Mouse (Mus musculus) heart, adult 8-10 months (tissue): Measurements from ENCODE around the gene Daam1. TPM values are rescaled to one million over a fixed set of nuclear protein-coding genes. Genes with fewer than 3 reads are reported as not detected.

Source experiments
- DNase-seq: peaks from one replicate; pipeline ENCODE4 v3.0.0; 2022; ENCODE audit warnings: low spot score
- total RNA-seq, 4 experiments: library from RNA; stranded (reverse); gene quantifications; 2 replicates each; pipeline ENCODE4 v1.2.4; 2022

Gene Daam1
- total RNA-seq, 4 experiments from 2014 or later = 63.9 to 82.9 (median 76.6) TPM

DNA sequence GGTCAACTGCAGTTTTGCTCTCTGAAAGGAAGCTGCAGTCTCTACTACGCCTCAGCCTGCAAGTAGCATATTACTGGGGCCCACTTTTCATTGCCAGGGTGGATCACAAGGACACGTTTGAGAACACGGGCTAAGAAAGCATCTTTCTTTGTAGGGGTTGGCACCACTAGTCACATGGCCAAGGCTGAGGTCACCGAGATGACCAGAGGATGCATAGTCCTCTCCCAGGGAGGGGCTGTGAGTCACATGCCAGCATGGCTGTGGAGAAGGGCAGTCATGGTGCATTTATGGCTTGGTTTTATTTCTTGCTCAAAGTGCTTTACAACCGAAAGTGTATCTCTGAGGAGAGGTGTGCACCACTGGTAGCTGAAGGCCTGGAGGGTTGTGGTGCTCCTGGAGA, 67.4 kb downstream of the Daam1 start:
- DNase-seq = no peak

DNA sequence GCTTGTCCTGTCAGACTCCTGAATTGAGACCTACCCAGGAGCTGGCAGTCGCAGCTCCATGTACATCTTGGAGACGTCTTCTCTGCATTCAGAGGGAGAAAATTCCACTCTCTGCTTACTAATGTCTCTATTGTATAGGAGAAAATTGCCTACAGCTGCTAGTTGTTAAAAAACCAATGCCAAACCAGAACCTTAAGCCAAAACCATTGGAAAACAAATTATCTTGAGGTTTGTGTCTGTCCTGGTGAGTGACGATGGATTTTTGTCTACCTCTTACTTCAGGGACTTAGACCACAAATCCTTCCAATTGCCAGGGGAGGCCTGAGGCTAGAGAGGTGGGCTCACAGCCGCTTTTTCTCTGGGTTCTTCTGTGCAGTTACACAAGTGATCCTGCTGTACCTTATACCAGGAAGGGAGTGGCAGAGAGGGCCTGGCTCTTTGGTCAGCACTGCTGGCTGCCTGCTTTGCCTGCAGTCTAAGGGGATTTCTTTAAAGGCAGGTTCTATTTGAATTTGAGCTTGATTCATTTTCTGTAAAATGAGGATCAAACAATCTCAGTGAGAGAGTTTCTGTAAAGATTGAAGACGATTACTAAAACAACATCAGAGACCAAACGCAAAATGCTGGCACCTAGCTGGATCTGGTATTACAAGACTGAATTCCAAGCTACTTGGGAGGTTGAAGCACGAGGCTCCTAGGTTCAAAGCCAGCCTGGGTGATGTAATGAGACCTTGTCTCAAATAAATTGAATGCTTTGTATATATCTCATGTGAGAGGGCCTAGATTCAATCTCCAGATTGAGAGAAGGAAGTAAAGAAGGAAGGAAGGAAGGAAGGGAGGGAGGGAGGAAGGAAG, 68.0 kb downstream of the Daam1 start:
- no peak for DNase-seq

DNA sequence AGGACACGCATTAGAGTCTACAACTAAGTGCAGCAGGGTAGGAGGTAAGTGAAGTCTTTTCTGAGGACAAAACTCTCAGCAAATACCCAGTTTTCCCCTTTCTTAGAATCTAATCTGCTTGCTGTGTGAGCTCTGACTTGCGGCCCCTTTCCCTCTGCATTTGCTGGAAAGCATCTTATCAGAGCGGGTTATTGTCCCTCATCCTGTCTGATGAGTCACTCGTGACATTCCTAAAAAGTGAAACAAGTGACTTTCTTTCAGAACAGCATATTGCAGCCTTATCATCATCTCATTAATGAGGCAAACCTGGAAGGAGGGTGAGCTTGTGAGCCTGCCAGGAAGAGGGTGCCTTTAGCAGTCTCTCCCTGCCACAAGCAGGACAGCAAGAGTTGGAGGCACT, 68.7 kb downstream of the Daam1 start:
- no peak for DNase-seq

GRCm38 (mm10) chr12:71901211-71901610, 70.3 kb downstream of the Daam1 start:
- DNase-seq = no peak

- no peak for DNase-seq
These were observed 71.0 kb downstream of the Daam1 start for GRCm38 (mm10) chr12:71901859-71902258.

- DNase-seq = no peak
These were observed 71.4 kb downstream of the Daam1 start for GRCm38 (mm10) chr12:71902317-71902716.

DNA sequence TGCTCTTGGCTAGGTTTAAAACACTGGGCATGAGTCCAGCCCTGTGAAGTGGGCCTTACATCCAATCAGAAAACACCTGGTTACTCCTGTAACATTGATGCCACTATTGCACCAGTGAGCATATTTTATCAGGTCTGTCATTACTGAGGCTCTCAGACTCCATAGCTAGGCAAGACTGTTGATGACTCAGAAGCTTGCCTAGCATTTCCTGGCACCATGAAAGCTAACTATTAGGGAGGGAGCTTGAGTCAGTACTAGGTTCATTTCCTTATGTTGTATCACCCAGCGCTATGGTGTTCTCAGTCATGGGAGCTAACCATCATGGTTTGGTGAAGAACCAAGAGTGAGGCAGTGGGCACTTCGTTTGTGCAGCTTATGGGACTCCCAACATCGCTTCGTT, 72.3 kb downstream of the Daam1 start:
- no peak for DNase-seq

DNA sequence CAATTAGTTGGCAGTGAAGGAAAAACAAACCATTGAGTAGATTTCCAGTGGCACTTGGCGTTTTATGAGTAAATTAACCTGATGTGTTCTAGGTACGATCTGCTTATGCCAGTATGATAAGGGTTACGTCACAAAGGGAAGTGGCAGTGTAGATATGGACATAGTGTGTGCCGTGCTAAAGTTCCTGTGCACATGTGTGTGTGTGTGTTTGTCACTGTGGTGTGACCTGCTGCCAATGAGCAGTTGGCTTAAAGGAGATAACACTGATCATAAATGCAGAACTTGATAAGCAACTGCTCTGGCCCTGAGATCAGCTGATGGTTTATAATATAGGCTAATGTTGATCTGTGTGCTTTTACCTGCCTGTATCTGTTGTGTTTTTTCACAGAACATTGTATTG, 73.4 kb downstream of the Daam1 start:
- DNase-seq = no peak

- DNase-seq = no peak
These were observed 74.0 kb downstream of the Daam1 start for GRCm38 (mm10) chr12:71904926-71905325.

DNA sequence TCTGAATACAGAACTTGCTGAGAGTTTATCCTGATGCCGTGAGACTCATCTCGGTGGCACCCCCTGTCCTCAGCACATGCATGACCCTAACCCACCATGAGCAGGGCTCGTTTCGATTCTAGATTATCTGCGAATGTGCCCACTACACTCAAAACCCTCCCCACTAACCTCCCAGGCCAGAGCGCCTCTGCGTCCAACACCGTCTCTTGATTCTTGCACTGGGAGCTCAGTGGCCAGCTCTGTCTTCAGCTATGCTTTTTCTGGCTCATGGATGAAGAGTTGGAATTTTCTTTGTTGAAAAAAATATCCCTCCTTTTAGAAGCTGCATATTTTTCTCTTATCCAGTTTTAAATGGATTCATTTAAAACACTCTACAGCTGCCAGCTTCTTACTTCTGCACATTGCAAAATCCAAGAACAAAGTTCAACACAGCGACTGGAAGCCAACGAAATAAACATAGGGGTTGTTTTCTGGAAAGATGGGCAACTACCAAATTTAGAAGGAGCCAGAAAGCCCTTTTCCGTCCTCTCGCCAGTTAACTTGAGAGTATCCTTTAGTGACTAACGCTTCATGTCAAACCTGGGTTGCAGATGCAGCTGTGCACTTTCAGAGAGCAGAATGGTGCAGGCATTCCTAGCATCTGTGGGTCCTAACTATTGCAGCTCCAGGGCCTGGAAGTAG, 74.9 kb downstream of the Daam1 start:
- peak; percentile 39 for DNase-seq

DNA sequence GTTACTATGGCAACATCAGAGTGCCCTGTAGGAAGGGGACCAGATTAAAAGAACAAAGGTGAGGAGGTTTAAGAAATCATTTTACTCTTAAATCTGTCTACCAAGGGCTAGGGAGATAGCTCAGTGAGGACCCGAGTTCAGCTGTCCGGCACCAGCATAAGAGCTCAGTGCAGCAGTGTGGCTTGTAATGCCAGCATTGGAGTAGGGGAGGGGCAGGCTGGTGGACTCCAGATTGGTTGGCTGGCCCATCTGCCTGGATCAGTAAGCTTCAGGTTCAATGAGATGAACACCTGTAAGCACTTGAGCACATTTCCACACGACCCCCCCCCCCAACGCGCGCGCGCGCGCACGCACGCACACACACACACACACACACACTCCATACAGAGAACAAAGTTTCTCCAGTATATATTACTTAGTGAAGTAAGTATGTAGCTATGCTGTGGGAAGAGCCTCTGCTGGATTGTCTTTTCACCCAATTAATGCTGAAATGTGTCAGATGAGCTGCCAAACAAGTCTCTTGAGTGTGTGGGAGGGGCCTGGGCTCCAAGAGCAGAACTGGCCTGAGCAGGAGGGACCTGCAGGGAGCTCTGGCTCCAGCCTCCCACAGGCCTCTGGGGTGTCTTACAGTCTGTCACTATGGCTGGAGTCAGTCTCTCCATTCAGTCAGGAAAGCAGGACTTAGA, 75.8 kb downstream of the Daam1 start:
- peak; percentile 39 for DNase-seq

GRCm38 (mm10) chr12:71908984-71909383, 78.1 kb downstream of the Daam1 start:
- DNase-seq = no peak

GRCm38 (mm10) chr12:71910246-71910645, 79.4 kb downstream of the Daam1 start:
- DNase-seq = no peak

GRCm38 (mm10) chr12:71912262-71912661, 81.4 kb downstream of the Daam1 start:
- no peak for DNase-seq

GRCm38 (mm10) chr12:71919156-71919555, 88.3 kb downstream of the Daam1 start:
- DNase-seq = no peak

- no peak for DNase-seq
These were observed 89.1 kb downstream of the Daam1 start for GRCm38 (mm10) chr12:71919962-71920361.

DNA sequence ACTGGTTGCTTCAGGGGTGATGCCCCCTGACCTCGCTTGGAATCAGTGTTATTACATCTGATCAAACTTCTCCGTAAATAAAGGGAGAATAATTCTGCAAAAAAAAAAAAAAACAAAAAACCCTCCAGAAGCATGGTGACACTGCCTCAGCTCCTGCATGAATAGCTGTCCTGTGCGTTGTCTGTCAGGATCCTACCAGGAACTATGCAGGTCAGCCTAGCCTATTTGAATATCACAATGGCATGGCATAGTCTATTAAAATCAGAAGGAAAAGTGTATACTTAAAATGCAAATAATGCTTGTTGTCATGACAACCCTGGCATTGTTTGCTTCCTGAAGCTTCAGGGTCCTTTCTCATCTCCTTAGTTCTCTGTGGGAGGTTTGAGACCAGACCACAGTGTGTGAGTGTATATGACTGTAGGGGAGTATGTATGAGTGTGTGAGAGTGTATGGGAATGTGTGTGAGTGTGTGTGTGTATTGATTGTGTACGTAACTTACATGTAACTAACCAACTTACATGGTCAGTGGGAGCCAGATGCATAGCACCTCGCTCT, 92.0 kb downstream of the Daam1 start:
- no peak for DNase-seq

GRCm38 (mm10) chr12:71924978-71925529, 94.2 kb downstream of the Daam1 start:
- DNase-seq = no peak

DNA sequence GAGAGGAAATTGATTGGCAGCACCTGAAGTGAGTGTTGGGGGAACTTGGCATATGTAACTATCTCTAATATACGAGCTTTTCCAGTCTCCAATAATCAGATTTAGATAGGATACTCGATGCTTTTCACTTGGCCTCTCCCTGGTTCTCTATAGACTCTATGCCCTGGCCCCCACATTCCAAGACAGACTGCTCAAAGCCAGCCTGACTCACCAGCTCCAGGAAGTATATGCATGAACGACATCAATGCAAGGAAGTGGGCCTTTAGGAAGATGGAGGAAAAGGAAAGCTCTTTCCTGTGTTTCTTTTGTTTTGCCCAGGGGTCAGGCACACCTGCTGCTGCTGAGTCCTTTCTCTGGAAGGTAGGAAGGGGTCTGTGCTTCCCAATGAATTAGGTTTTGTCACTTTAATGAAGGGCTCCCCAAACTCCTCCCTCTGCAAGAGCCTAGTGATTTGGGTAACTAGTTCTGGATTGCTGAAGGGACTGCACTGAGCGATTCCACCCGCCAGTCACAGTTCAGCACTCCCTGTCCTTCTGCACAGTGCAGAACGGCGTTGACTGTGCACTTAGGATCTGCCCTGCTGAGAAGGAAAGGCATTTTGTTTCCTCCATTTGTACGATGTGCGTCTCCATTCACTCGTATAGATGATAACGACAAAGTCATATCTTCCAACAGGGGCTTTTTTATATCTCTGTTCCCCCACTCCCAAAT, 95.3 kb downstream of the Daam1 start:
- DNase-seq = no peak

DNA sequence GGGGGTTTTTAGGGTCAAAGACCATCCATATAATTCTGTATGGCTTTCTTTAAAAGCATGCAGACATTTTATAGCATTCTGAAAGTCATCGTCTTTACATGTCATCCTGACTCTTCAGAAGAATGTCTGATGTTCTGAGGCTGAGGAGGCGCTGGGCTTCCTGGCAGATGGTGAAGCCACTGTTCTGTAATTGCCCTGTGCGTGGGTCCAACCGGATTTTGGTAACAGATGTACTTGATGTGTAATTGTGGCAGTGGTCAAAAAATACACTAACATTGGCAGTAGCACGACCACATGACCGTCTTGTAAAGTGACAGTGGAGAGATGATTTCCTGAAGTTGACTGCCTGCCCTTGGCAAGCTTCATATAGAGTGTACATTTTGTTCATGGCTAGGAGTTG, 97.2 kb downstream of the Daam1 start:
- no peak for DNase-seq

GRCm38 (mm10) chr12:71929876-71930275, 99.0 kb downstream of the Daam1 start:
- DNase-seq = no peak
